Mouse (Mus musculus) thymus, postnatal 25 days (tissue): ENCODE measurements around the gene Olfr740.

Source experiments
- DNase-seq: peaks from one replicate; pipeline ENCODE4 v3.0.0; 2022

The Olfr740 gene

DNA sequence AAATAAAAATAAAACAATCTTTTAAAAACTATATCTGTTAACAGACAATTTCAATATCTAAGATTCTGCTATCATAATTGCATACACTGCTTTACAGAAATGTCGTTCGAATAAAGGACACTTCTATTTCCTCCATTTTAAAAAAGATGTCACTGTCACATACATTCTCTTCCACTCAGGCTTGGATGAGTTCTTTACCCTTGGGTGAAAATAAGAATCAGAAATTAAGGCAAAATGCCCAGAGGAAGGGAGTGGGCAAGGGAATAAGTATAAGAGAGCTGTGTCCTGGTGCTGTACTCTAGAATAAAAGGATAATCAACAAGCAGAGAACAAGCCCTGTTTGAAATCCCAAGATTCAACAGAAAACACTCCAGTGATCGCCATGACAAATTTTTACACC, at the start of gene Olfr740:
Olfr740 (plus strand) TSS at position 301 of the 400 bp plus-strand sequence.
- no peak for DNase-seq

DNA sequence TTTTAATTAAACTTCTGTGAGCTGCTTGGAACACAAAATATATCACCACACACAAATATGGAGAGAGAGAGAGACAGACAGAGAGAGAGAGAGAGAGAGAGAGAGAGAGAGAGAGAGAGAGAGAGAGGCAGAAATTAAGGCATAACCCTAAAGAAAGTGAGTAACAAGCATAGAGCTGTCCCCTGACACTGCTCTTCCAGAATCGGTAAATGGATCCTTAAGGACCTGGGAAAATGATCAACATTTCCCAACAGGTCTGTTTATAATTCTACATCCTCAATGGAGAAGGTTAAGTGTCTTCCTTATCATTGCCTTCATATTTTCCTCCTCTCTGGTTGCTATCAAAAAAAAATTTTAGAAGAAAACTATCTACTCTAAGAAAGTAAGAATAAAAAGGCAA, 38.1 kb upstream of the Olfr740 start, which contains the start of gene Olfr738:
Olfr738 (plus strand) TSS at position 301 of the 400 bp plus-strand sequence.
- DNase-seq: no peak

DNA sequence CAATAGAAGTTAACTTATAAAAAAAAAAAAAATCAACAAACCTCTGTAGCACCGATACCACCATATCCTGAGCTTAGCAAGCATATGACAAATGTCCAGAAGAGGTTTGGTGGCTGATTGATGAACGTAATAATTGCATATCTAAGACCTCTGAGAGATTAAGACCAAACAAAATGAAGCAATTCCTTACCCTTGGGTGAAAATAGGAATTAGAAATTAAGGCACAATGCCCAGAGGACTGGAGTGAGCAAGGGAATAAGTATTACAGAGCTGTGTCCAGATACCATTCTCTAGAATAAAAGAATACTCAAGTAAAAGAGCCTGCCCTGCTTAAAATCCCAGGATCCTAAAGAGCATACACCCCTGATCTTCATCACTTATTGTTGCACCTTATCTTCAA, 27.0 kb upstream of the Olfr740 start, which contains the start of gene Olfr739:
Olfr739 (plus strand) TSS at position 301 of the 400 bp plus-strand sequence.
- no peak for DNase-seq

DNA sequence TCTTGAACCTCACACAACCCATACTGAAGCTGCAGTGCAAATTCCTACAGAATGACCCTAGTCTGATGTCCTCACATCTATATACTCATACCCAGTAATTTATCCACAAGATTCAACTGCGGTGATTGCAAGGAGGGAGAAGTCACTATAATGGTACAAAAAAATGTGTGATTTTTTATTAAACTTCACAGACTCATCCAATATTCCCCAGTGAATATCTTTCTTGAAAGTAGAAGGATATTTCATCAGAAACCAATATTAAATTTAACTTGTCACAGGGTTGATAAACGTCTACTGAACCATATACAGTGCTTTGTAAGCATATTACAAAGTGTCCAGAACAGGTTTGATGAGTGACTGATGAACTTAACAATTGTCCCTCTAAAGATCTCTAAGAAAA, 27.1 kb downstream of the Olfr740 start, which contains the start of gene Olfr741:
Olfr741 (plus strand) TSS at position 301 of the 400 bp plus-strand sequence.
- no peak for DNase-seq

DNA sequence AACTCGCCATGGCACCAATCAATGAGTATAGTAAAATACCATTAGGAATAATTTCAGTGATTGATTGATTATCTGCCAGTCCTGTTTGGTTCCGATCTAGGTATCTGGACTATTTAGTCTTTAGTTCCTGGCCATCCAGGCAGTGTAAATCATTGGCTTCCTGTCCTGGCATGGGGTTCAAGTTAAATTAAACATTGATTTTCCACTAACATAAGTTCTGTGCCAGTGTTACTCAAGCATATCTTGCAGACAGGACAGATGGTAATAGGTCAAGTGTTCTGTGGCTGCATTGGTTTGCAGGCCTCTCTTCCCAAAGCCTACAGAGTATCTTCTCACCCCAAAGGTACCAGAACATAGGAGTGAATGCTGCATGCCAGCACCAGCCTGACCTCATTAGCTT, 33.1 kb downstream of the Olfr740 start:
- no peak for DNase-seq

DNA sequence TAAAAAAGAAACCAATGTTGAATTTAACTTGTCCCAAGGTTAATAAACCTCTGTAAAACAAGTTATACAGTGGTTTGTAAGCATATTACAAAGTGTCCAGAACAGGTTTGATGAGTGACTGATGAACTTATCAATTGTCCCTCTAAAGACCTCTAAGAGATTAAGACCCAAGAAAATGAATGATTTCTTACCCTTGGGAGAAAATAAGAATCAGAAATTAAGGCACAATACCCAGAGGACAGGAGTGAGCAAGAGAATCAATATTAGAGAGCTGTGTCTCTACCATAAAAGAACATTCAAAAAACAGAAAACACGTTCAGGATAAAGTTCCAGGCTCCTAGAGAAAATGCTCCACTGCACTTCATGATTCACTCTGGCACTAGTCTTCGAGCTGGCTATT, 58.0 kb downstream of the Olfr740 start, which contains the start of gene Olfr742:
Olfr742 (plus strand) TSS at position 301 of the 400 bp plus-strand sequence.
- DNase-seq: no peak
